Mouse (Mus musculus) mouse embryonic stem cell (cell line): ENCODE measurements at regions not wholly inside any gene's neighbourhood (a gene's known extent, or its start where the extent isn't known, plus 50 kb on each side); places are given as distances from the start of the nearest gene placed in this dataset.

ENCODE experiments used
- in situ Hi-C, 2 experiments: fragments of 300-500 bp; cut with MboI; formaldehyde crosslinking; loops; 1 replicate in 1 of 2; 3 replicates in 1 of 2; pipeline ENCODE4 v1.14.3; 2019 to 2020; ENCODE audit warnings: low sequenced_read_pairs in 2 of 2, low pct_unique_long_range_greater_than_20kb in 1 of 2, mixed read lengths in 1 of 2; ENCODE audit not compliant: unreplicated experiment in 1 of 2

- in situ Hi-C loops, result no loop called here
Measured at GRCm38 (mm10) chr4:106170731-106171130, 145.3 kb upstream of the Usp24 start.

DNA sequence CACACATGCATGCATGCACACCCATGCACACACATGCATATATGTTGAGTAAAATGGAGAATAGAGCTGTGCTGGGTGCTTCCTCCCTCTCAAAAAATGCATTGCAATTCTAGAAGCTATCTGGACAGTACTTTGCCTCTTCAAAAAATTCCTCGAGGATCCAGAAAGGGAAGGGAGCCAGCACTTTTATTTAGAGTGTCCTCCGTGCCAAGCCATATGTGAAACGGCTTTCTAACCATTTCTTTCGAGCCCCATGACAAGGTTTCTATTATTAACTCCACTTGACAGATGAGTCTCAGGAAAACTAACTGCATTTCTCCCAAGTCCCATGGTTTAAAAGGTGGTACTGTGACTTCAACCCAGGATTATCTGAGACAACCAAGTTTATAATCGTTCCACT, 140.7 kb upstream of the Usp24 start:
- in situ Hi-C loops, result no loop called here

DNA sequence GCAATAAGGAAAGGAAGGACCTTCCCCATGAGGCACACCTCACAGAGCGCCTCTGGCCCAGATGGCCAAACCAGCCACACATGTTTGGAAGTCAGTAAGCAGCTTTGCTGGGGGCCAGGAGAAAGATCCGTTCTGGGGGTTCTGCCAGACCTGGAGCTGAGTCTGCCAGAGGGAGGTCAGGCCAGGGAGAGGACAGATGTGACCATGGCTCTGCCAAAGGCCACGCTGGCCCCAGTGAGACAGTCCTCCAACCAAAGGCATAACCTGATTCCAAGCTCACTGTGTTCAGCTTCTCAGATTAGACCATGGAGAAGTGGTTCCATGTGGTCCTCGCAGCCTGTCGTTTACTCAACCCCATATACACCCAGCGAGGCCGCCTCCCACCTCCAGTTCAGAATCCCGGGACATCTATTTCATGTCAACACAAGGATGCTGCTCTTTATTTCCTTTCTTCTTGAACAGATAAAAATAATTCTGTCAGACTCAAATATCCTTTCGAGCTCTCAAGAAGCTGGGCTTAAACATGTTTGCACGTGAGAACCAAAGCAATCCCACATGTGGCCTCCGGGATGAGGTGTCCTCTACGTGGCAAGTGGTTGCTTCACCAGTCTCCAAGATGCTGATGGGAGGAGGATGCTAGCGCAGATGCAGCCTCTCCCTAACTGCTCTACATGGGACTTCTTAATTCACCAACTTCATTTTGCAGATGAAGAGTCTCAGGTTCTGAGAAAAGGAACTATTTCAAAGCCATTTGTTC, 130.1 kb upstream of the Usp24 start:
- in situ Hi-C loops, result no loop called here

DNA sequence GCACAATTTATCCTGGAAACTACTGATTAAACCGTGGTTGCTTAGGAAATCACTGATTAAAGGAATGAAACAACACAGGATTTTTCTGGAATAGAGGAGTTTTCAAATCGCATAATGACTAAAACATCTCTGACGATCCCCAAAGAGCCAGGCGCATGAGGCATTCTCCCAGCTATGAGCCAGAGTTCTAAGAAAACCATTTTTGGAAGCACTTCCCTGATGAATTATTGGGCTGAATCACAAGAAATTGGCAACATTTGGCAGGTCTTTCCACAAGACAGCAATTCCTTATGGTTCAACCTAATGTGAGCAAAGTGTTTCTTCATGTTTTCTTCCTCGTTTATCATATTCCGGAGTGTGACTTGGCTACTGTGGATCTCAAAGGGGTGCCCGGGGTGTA, 129.3 kb upstream of the Usp24 start:
- in situ Hi-C loops, result no loop called here

DNA sequence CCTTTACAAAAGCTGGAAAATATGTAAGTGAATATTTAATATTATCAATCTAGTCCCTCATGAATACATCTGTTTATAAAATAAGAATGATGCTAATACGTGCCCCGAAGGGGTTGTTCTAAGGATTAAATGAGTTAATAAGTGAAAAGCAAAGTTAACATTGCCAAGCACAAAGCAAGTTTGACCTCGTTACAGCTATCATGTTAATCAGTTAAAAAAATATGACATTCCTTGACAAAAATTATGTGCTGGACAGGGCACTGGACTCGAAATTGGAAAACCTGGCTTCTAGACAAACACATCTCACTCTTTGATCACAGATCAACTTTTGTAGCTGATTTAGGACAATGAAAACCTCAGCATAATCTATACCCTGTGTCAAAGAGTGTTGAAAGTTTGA, 125.8 kb upstream of the Usp24 start:
- in situ Hi-C loops, result no loop called here

GRCm38 (mm10) chr4:106191331-106191730, 124.7 kb upstream of the Usp24 start:
- in situ Hi-C loops, result no loop called here

- in situ Hi-C loops, result no loop called here
Measured at GRCm38 (mm10) chr4:106191843-106192242, 124.2 kb upstream of the Usp24 start.

DNA sequence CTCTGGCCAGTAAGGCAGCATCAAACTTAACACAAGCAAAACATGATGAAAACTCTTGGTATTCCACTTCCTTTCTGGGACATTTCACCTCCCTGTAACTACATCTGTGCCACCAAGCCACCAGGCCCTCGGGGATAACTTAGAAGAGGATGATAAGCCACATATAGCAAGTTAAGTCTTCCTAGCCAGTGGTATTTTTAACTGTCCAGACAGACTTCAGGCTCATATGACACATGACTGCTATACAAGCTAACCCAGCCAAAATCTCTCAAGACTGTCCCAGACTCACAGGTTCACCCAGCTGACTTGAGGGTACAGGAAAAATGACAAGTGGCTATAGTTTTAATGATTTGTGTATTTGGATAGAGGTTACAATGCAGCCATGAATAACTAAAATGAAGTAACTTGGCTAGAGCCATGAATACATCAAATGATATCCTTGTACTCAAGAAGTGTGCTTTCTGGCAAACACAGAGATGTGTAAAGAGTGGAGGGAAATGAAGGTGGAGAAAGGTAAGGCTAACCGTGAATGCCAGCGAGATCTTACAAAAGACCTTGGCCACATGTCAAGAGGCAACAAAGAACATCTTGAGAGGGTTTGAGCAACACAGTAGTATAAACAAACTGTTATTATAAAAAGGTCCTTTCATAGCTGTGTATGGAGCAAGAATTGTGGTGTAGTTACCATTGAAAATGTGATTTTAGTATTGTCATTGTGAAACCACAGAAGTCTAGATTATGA, 122.6 kb upstream of the Usp24 start:
- in situ Hi-C loops, result no loop called here

- in situ Hi-C loops, result no loop called here
Measured at GRCm38 (mm10) chr4:106195497-106196166, 120.4 kb upstream of the Usp24 start.

- in situ Hi-C loops, result no loop called here
Measured at GRCm38 (mm10) chr4:106199833-106200232, 116.2 kb upstream of the Usp24 start.

DNA sequence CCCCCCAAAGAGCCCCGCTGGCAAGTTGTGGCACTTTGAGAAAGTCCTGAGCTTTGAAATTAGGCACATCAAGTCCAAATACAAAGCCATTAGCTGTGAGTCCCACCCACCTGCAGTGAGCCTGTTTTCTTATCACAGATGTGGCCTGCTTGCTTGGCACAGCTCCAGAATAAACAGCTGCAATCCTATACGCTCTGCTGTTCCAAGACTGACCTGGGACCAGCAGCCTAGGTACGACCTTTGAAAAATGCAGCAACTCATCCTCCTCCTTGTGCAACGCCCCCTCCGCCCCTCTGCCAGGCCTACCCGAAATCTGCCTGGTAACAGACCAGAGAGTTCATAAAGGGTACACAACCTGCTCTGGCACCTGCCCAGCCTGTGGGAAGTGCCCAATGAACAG, 115.8 kb upstream of the Usp24 start:
- in situ Hi-C loops, result no loop called here

DNA sequence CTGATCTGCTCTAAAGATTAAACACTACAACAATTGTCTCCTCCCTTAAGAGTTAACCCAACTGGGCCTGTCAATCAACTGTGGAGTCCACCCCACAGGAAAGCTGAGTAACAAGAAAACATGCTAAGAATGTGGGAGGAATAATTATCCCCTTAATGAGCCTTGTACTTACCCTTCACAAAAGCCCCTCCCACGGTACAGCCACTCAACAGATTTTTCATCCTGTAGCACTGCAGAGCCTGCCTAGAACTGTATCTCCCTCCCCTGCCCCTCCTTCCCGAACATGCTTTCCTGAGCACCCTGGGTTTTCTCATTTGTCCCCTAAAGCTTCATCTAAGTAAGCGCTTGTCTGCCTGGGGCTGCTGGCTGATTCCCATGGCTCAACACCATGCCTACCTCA, 113.5 kb upstream of the Usp24 start:
- in situ Hi-C loops, result no loop called here

DNA sequence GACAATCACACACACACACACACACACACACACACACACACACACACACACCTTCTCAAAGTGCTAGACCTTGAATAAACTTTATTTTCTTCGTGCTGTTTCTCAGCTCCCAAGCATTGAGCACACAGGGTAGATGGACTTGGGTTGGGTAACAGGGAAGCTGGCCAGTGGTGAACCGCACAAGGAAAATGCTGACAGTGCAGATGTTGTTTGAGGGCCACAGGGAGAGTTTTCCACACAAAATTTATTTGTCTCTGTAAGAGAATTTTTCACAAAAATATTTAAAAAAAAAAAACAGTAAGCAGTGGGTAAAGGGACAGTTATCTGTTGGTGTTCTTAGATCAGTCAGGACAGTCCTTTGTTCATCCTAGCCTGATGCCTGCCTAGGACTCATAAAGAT, 110.8 kb upstream of the Usp24 start:
- in situ Hi-C loops, result no loop called here

- in situ Hi-C loops, result no loop called here
Measured at GRCm38 (mm10) chr4:106206023-106206422, 110.0 kb upstream of the Usp24 start.

GRCm38 (mm10) chr4:106209465-106209864, 106.5 kb upstream of the Usp24 start:
- in situ Hi-C loops, result no loop called here

DNA sequence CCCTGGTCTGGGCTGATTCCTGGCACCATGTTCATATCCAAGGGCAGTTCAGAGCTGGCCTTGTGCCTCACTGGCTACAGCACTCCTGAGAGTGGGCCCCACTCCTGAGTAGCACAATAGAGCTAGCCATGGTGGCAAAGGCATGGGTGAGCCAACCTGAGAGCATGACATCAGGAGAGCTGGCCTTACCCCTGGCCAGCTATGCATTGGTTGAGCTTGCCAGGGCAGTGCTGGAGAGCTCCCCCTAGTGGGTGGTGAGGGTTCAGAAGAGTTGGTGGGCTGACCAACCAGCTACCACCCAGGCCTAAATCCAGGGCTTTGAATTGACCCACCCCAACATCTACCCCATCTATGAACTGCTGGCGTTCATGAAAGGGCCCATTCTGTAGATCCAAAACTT, 106.0 kb upstream of the Usp24 start:
- in situ Hi-C loops, result no loop called here

- in situ Hi-C loops, result no loop called here
Measured at GRCm38 (mm10) chr4:106214170-106214569, 101.8 kb upstream of the Usp24 start.

GRCm38 (mm10) chr4:106220621-106221020, 95.4 kb upstream of the Usp24 start:
- in situ Hi-C loops, result no loop called here

DNA sequence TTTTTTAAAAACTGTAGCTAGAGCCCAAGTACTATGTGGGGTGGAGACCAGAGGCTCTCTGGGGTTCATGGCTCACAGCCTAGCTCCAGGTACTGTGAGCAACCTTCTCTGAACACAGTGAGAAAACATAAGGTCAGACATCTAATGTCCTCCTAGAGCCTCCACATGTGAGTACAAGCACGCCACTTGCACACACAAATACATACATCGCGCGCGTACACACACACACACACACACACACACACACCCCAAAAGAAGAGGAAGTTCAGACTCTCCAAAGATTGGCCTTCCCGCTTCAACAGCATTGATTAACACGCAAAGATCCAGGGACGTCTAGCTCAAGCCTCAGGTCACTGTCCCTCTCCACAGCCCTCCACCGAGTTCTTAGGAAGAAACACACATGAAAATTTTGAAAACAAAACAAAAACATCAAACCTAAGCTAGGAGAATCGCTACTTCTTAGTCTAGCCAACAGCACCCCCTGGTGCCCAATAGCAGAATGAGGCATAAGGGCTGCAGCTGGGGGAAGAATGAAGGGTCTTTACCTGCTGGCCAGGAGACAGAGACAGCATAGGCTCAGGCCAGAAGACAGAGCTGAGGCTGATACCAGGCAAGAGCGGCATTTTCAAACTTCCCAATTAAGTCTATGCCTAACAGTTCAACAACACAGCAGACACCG, 90.7 kb upstream of the Usp24 start:
- in situ Hi-C loops, result loop anchor here in 1 of 2 experiments (25.0 kb wide), 1 partner anchor 237 kb away; the partner anchor contains the start of gene Pcsk9
